Mouse (Mus musculus) cerebellum, adult 2 months (tissue): Measurements from ENCODE around the gene Gm28729.

Experiments
- CTCF ChIP-seq: fragments of 200-500 bp; IDR thresholded peaks from 2 replicates; pipeline ENCODE4 v1.5.1; 2011; ENCODE audit warnings: low read depth, mild to moderate bottlenecking, control low read depth, low read length, moderate library complexity, borderline replicate concordance; ENCODE audit not compliant: insufficient read depth
- POLR2A ChIP-seq: fragments of 200-500 bp; IDR thresholded peaks from 2 replicates; pipeline ENCODE4 v1.6.1; 2011; ENCODE audit warnings: low read length, control low read depth, borderline replicate concordance; ENCODE audit not compliant: insufficient read depth

- TF ChIP-seq CTCF (no peak), POLR2A (no peak)
Observed at GRCm38 (mm10) chr9:96559148-96559547, 34.1 kb upstream of the Gm28729 start.
